Mouse (Mus musculus) liver, adult (tissue): ENCODE results near the gene Pnpla3.
A peak's percentile ranks its signal among the peaks of the same experiment; 100 is the strongest.

Experiments
- GATA4 ChIP-seq: IDR thresholded peaks from 2 replicates; pipeline ENCODE4 v1.6.1; 2014; ENCODE audit warnings: mild to moderate bottlenecking, low read length; ENCODE audit not compliant: insufficient replicate concordance

Pnpla3 gene

GRCm38 (mm10) chr15:84167600-84167999 is at the start of gene Pnpla3:
Gene Pnpla3 (plus strand): TSS chr15:84167837.
- no peak for TF ChIP-seq GATA4

GRCm38 (mm10) chr15:84120612-84121011 is 47.0 kb upstream of the Pnpla3 start:
- TF ChIP-seq GATA4, result no peak

- no peak for TF ChIP-seq GATA4
Observed at GRCm38 (mm10) chr15:84121036-84121435, 46.6 kb upstream of the Pnpla3 start.

GRCm38 (mm10) chr15:84123075-84123474 is 44.6 kb upstream of the Pnpla3 start, which contains the start of gene Pnpla5:
Gene Pnpla5 (minus strand): TSS chr15:84123175.
- no peak for TF ChIP-seq GATA4

GRCm38 (mm10) chr15:84124086-84124485 is 43.6 kb upstream of the Pnpla3 start:
- TF ChIP-seq GATA4, result no peak

- TF ChIP-seq GATA4, result no peak
Observed at GRCm38 (mm10) chr15:84126447-84126846, 41.2 kb upstream of the Pnpla3 start.

GRCm38 (mm10) chr15:84126871-84127270 is 40.8 kb upstream of the Pnpla3 start:
- no peak for TF ChIP-seq GATA4

GRCm38 (mm10) chr15:84131096-84131786 is 36.4 kb upstream of the Pnpla3 start:
- TF ChIP-seq GATA4, result peak; percentile 87; the same call in 1 of the 2 replicates

- no peak for TF ChIP-seq GATA4
Observed at GRCm38 (mm10) chr15:84131971-84132370, 35.7 kb upstream of the Pnpla3 start.

GRCm38 (mm10) chr15:84133440-84133839 is 34.2 kb upstream of the Pnpla3 start:
- TF ChIP-seq GATA4, result no peak

GRCm38 (mm10) chr15:84135472-84135871 is 32.2 kb upstream of the Pnpla3 start:
- TF ChIP-seq GATA4, result no peak

GRCm38 (mm10) chr15:84136473-84137415 is 30.9 kb upstream of the Pnpla3 start:
- TF ChIP-seq GATA4, result no peak

GRCm38 (mm10) chr15:84139592-84140005 is 28.0 kb upstream of the Pnpla3 start:
- no peak for TF ChIP-seq GATA4

GRCm38 (mm10) chr15:84140109-84140508 is 27.5 kb upstream of the Pnpla3 start:
- no peak for TF ChIP-seq GATA4

- TF ChIP-seq GATA4, result no peak
Observed at GRCm38 (mm10) chr15:84140929-84141328, 26.7 kb upstream of the Pnpla3 start.

- peak; percentile 79; the same call in 1 of the 2 replicates for TF ChIP-seq GATA4
Observed at GRCm38 (mm10) chr15:84156158-84156557, 11.5 kb upstream of the Pnpla3 start.
